Mouse (Mus musculus) midbrain, embryonic 13.5 days (tissue): Measurements from ENCODE around the gene Ep400. TPM values are rescaled to one million over a fixed set of nuclear protein-coding genes. Genes with fewer than 3 reads are reported as not detected.

Experiments used
- ATAC-seq: fragments of 200-750 bp; cut with Nextera tagmentation; 2 replicates; pipeline ENCODE4 v1.8.0; 2017; ENCODE audit warnings: mild to moderate bottlenecking, moderate TSS enrichment, moderate library complexity
- H3K27ac ChIP-seq: fragments of 300-500 bp; sonication (generic); 2 replicates; pipeline ENCODE4 v1.5.1; 2015; ENCODE audit warnings: inconsistent platforms, mild to moderate bottlenecking, moderate library complexity
- H3K27me3 ChIP-seq: fragments of 300-500 bp; sonication (generic); 2 replicates; pipeline ENCODE4 v1.6.1; 2015; ENCODE audit warnings: mild to moderate bottlenecking, inconsistent platforms
- H3K36me3 ChIP-seq: fragments of 300-500 bp; sonication (generic); 2 replicates; pipeline ENCODE4 v1.6.1; 2015; ENCODE audit warnings: mild to moderate bottlenecking, inconsistent platforms
- H3K4me1 ChIP-seq: fragments of 300-500 bp; sonication (generic); replicated peaks from 2 replicates; pipeline ENCODE4 v1.6.1; 2015; ENCODE audit warnings: inconsistent platforms
- H3K4me2 ChIP-seq: fragments of 300-500 bp; sonication (generic); replicated peaks from 2 replicates; pipeline ENCODE4 v1.6.1; 2015; ENCODE audit warnings: moderate library complexity, mild to moderate bottlenecking, inconsistent platforms
- H3K4me3 ChIP-seq: fragments of 300-500 bp; sonication (generic); replicated peaks from 2 replicates; pipeline ENCODE4 v1.5.1; 2015; ENCODE audit warnings: mild to moderate bottlenecking, inconsistent platforms
- H3K9ac ChIP-seq: fragments of 300-500 bp; sonication (generic); replicated peaks from 2 replicates; pipeline ENCODE4 v1.6.1; 2015; ENCODE audit warnings: mild to moderate bottlenecking, inconsistent platforms
- H3K9me3 ChIP-seq: fragments of 300-500 bp; sonication (generic); 2 replicates; pipeline ENCODE4 v1.6.1; 2016; ENCODE audit warnings: mild to moderate bottlenecking, inconsistent platforms
- WGBS: fragments of 180-500 bp; shearing (Covaris S2); methylation state at CpG from one replicate; pipeline ENCODE4 v1.1.7; 2015; 5-methylcytosine and 5-hydroxymethylcytosine counted together
- polyA plus RNA-seq: library from polyadenylated mRNA; unstranded; fragments of >200 nt; fragmentation: Nextera tagmentation; extraction: Ambion mirVana; gene quantifications from 2 replicates; pipeline ENCODE4 v1.2.1, GENCODE M21; 2015

Gene Ep400
- polyA plus RNA-seq, 1 experiment from 2014 or later = 58.7 TPM

GRCm38 (mm10) chr5:110797696-110798095 is 27.2 kb upstream of the Ep400 start:
- Histone ChIP-seq H3K4me3 (no peak overlapping the region), H3K36me3 (peaks cover 97% of the 10 kb centered on the region), H3K27me3 (no peaks in the 10 kb centered on the region), H3K9ac (no peak overlapping the region), H3K27ac (no peak overlapping the region), H3K4me2 (no peak overlapping the region), H3K4me1 (peaks cover 8% of the 10 kb centered on the region; the same call in 1 of the 2 replicates), H3K9me3 (no peaks in the 10 kb centered on the region)
- ATAC-seq = no peak
- WGBS = 78% methylated on average over 4 of the region's 4 CpGs

- Histone ChIP-seq H3K4me3 (no peak overlapping the region), H3K36me3 (peaks cover 99% of the 10 kb centered on the region), H3K4me1 (no peaks in the 10 kb centered on the region), H3K27ac (no peak overlapping the region), H3K27me3 (no peaks in the 10 kb centered on the region), H3K4me2 (no peak overlapping the region), H3K9me3 (no peaks in the 10 kb centered on the region), H3K9ac (no peak overlapping the region)
- ATAC-seq = no peak
- WGBS = 94% methylated on average over 7 of the region's 7 CpGs
Observed at GRCm38 (mm10) chr5:110794363-110794762, 23.8 kb upstream of the Ep400 start.

DNA sequence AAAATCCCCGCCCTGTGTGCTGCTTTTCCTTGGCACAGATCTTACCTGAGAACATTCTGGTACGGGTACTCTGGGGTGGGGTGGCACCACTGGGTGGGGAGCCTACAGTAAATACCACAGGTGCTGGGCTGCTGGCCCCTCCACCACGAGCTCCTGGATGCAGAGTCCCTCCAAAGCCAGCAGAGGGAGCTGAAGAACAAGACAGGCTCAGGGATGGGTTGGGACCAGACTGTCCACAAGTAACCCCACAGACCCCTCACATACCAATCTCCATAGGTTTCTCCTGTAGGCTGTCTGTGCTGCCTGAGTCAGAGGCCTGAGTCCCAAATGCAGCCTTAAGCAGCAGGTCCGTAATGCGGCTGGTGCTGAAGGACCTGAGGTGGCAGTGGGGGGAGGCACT is 18.2 kb upstream of the Ep400 start:
- H3K9ac ChIP-seq = no peak overlapping the region
- no peaks in the 10 kb centered on the region for H3K9me3 ChIP-seq
- H3K4me1 ChIP-seq = no peaks in the 10 kb centered on the region
- ATAC-seq = peak; percentile 63; the same call in 1 of the 2 replicates
- H3K27me3 ChIP-seq = no peaks in the 10 kb centered on the region
- H3K36me3 ChIP-seq = peaks cover 93% of the 10 kb centered on the region
- 69% methylated on average over 5 of the region's 5 CpGs for WGBS
- no peak overlapping the region for H3K4me3 ChIP-seq
- no peak overlapping the region for H3K4me2 ChIP-seq
- no peak overlapping the region for H3K27ac ChIP-seq

DNA sequence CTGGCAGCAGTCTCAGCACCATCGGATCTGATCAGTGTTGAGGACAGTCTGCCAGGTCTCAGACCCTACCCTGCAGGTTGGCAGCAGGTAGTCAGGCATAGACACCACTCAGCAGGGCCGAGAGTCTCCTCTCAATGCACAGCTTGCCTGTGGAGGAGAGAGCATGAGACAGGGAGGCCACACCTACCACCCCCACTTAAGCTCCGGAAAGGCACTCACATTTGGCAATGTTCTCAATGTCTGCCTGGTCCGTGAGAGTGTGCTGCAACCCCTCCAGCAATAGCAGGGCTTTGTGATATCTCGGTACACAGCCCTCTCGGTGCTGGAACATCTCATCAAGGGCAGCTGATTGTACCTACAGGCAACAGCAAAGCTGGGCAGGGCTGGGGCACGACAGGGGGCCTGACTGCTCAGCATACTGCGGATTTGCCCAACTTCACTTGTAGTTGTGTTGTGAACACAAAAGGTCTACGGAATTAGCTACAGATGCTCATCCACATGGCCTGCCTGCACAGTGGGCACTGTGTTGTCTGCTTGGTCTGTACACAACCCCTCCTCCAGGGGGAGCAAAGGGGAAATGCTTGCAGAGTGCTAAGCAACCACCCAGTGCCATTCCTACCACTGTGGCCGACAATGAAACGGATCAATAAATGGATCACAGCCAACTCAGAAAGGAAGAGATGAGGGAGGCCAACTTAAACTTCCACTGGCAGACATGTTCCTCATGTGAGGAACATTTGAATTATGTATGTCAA is 15.7 kb upstream of the Ep400 start:
- Histone ChIP-seq H3K4me1 (peaks cover under 1% of the 10 kb centered on the region), H3K27me3 (0 out of 2 replicates have a peak, but pooled peaks cover 3% of the 10 kb centered on the region), H3K9me3 (no peaks in the 10 kb centered on the region), H3K4me2 (no peak overlapping the region), H3K27ac (no peak overlapping the region), H3K4me3 (no peak overlapping the region), H3K9ac (no peak overlapping the region), H3K36me3 (peaks cover 69% of the 10 kb centered on the region)
- 82% methylated on average over 11 of the region's 11 CpGs for WGBS
- no peak for ATAC-seq

DNA sequence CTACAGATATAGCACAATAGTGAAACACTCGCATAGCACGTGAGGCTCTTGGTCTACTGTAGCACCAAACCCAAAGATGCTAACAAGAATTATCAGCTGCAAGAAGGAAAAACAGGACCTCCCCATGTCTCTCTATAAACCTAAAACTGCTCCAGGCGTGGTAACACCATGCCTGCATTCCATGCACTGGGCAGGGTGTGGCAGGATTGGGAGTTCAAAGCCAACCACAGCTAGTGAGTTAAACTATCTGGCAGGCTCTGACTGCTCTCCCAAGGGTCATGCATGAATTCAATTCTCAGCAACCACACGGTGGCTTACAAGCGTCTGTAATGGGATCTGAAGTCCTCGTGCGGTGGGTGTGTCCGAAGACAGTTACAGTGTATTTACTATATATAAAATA is 12.6 kb upstream of the Ep400 start:
- Histone ChIP-seq H3K4me1 (peaks cover 21% of the 10 kb centered on the region), H3K9me3 (no peaks in the 10 kb centered on the region), H3K27ac (no peak overlapping the region), H3K4me2 (no peak overlapping the region), H3K9ac (no peak overlapping the region), H3K4me3 (no peak overlapping the region), H3K27me3 (0 out of 2 replicates have a peak, but pooled peaks cover 3% of the 10 kb centered on the region), H3K36me3 (peaks cover 38% of the 10 kb centered on the region)
- ATAC-seq = no peak
- WGBS = 77% methylated on average over 8 of the region's 8 CpGs

DNA sequence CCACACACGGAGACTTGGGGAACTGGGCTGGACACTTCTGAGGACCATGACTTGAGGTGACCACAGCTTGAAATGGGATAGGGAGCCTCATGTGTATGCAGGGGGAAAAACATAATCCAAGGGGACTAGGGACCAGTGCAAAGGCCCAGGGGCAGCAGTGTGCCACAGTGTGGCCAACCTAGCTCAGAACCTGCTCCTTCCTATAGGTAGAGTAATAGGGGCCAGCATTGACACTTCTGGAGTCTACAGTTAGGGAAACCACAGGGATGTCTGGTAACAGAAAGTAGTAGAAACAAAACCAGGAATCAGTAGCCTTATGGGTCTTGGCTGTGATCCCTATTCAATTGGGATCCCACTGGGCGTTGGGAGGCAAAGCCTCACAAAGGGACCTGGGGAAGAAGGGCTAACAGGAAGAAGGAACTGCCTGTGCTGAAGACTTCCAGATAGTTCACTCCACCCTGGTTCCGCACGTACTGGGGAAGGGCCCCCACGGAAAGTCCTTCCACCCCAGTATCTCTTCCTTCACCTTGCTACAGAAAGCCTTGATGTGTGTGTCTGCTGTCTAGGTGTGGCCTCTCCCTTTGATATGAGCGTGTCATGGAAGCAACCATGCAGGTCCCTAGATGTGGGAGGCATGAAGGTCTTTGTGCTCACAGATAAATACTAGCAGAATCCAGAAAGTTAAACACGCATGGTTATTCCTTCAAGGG is 11.2 kb upstream of the Ep400 start:
- Histone ChIP-seq H3K36me3 (peaks cover 34% of the 10 kb centered on the region), H3K27ac (no peak overlapping the region), H3K9ac (no peak overlapping the region), H3K27me3 (0 out of 2 replicates have a peak, but pooled peaks cover 3% of the 10 kb centered on the region), H3K4me1 (peaks cover 21% of the 10 kb centered on the region), H3K9me3 (no peaks in the 10 kb centered on the region), H3K4me2 (no peak overlapping the region), H3K4me3 (no peak overlapping the region)
- ATAC-seq = no peak
- 91% methylated on average over 7 of the region's 7 CpGs for WGBS

DNA sequence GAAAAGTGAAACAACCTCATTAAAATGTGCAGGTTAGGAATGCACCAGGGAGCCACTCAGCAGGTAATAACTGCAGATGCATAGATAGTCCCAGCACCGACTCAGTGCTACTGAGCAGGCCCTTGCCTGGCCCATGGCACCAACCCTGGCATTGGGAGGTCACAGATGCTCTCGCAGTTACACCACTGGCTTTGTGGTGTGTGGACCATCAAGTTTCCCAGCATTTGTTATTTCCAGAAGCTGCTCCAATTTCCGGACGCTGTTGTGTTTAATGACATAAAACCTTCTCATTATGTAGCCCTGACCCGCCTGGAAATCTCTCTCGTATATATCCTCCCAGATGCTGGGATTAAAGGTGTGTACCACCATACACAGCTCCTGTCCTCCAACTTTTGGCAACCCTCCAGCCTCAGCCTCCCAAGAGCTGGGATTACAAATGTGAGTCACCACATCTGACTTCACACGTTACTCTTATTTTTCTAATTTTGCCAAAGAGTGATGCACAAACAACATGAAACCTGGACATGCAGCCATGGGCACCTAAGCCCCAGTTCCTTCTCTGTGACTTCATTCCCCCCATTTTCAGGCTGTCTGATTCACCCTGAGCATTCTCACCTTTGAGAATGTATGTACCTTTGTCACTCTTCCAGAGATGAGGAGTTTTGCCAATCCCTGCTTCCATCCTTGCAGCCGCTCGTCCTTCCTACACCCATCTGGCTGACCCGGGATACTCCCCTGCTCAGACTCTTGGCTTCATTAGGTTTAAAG is 10.4 kb upstream of the Ep400 start:
- H3K4me3 ChIP-seq = peak overlapping the region; percentile 83
- peak overlapping the region; percentile 97 for H3K4me2 ChIP-seq
- 61% methylated on average over 10 of the region's 10 CpGs for WGBS
- H3K36me3 ChIP-seq = peaks cover 34% of the 10 kb centered on the region
- H3K27ac ChIP-seq = no peak overlapping the region
- H3K9ac ChIP-seq = peak overlapping the region; percentile 86
- H3K9me3 ChIP-seq = no peaks in the 10 kb centered on the region
- H3K27me3 ChIP-seq = 0 out of 2 replicates have a peak, but pooled peaks cover 3% of the 10 kb centered on the region
- ATAC-seq = peak; percentile 83
- peaks cover 21% of the 10 kb centered on the region for H3K4me1 ChIP-seq

DNA sequence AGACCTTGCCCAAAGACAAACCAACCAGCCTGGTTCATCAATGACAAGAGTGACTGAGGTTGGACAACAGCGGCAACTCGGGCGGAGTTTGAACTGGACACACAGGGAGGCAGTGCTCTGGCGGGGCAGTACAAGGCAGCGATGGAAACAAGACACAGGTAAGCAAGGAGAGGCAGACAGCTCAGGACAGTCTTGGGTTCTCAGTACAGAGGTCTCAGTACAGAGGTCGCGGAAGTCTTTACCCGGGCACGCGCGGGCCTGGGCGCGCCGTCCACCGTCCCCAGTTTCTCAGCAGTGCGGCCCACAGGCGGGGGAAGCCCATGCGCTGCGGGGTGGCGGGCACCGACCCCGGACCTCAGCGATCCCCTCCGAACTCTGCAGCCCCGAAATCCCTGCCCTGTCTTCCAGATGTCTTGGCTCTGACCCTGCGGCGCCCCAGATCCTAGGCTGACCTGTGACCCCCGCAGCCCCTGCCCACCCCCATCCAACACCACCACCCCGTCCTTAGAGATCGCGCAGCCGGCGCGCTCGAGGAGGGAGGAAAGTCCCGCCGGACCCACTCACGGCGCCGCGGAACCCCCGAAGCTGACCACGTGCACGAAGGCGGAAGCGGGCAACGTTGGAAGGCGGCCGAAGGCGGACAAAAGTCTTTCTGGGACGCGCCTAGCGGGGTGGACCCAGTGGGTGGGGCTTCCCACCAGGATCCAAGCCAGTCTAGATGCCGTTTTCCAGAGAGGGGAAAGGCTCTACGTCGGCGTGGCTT is 9.7 kb upstream of the Ep400 start, which contains the start of gene Pus1:
Gene Pus1, minus strand, starts transcription at position 662 of the 763 bp plus-strand sequence.
- H3K36me3 ChIP-seq = peaks cover 35% of the 10 kb centered on the region
- no peaks in the 10 kb centered on the region for H3K9me3 ChIP-seq
- whole genome bisulfite sequencing = under 1% methylated on average over 53 of the region's 57 CpGs
- H3K4me2 ChIP-seq = peak within 1 kb of the TSS; percentile 97
- H3K9ac ChIP-seq = peak within 1 kb of the TSS; percentile 86
- peak; percentile 90 for ATAC-seq
- H3K4me3 ChIP-seq = peak within 1 kb of the TSS; percentile 83
- peaks cover 21% of the 10 kb centered on the region for H3K4me1 ChIP-seq
- no peak within 1 kb of the TSS for H3K27ac ChIP-seq
- H3K27me3 ChIP-seq = 0 out of 2 replicates have a peak, but pooled peaks cover 3% of the 10 kb centered on the region

DNA sequence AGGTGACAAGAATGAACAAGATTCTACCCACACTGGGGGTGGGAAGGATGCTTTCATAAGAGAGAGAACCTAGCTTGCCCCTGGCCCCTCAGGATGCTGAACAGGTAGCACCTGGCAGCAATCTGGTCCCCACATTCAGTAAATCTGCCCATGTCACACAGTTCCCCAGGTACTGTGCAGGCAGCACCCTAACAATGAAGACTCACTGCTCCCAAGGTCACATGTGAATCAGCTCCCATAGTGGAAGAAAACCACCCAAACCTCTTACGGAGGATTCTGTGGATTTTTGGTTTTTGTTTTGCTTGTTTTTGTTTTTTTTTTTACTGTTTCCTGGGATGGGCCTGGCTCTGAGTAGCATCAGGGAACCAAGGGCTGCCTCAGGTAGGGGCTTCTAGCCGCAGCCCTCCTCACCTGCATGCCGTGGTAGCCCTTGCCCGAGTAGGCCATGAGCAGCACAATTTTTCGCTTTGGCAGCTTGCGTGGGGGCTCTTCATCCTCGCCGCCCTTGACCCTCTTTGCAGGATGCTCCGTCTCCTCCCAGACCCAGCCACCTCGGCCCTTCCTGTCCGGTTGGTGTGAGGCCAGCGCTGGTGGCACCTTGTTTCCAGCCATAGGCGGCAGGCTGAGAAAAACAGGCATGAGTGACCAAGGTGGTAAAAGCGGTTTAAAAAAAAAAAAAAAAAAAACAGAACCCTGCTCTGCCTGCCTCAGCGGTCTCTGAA is 8.9 kb upstream of the Ep400 start:
- peak overlapping the region; percentile 83 for H3K4me3 ChIP-seq
- H3K9ac ChIP-seq = peak overlapping the region; percentile 86
- peaks cover 37% of the 10 kb centered on the region for H3K36me3 ChIP-seq
- H3K4me1 ChIP-seq = peaks cover 21% of the 10 kb centered on the region
- H3K4me2 ChIP-seq = peak overlapping the region; percentile 97
- 24% methylated on average over 15 of the region's 15 CpGs for WGBS
- H3K27me3 ChIP-seq = 0 out of 2 replicates have a peak, but pooled peaks cover 3% of the 10 kb centered on the region
- no peak for ATAC-seq
- H3K27ac ChIP-seq = no peak overlapping the region
- H3K9me3 ChIP-seq = no peaks in the 10 kb centered on the region

DNA sequence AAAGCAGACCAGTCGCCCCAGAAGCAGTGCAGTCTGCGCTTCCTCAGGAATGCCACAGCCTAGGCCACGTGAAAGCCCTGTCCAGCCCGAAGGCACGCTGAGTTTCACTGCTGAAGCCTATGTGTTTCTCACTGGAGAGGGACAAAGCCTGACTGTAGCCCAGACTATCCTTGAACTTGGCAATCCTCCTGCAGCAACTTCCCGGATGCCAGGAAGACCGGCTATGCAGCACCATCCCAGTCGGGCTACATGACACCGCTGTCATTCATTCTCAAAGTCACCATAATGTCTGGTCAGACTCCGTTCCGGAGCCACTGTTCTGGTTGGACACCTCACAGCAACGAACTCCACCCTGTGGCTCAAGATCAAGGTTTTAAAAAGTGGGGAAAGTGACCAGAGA is 7.7 kb upstream of the Ep400 start:
- peaks cover 21% of the 10 kb centered on the region for H3K4me1 ChIP-seq
- no peak overlapping the region for H3K9ac ChIP-seq
- H3K27ac ChIP-seq = no peak overlapping the region
- 0 out of 2 replicates have a peak, but pooled peaks cover 3% of the 10 kb centered on the region for H3K27me3 ChIP-seq
- no peak overlapping the region for H3K4me2 ChIP-seq
- ATAC-seq = no peak
- no peak overlapping the region for H3K4me3 ChIP-seq
- H3K36me3 ChIP-seq = peaks cover 41% of the 10 kb centered on the region
- 91% methylated on average over 12 of the region's 12 CpGs for WGBS
- H3K9me3 ChIP-seq = no peaks in the 10 kb centered on the region

DNA sequence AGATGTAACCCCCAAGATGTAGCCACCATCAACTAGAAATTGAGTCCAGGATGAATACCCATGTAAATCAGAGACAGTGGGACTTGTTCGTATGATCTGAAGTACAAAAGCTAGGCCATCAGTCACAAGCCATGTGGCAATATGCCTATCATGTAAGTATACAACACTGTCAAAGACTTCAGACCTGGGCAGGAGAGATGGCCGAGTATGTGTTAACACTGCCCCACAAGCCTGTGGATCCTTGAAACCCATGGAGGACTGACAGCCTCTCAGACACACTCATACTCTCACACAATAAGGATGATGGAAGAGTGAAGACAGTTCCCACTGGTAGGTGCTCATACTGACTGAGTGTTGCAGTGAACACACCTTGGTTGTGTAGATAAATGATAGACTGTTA is 5.6 kb upstream of the Ep400 start:
- H3K4me2 ChIP-seq = no peak overlapping the region
- peaks cover 49% of the 10 kb centered on the region for H3K36me3 ChIP-seq
- H3K4me3 ChIP-seq = no peak overlapping the region
- no peaks in the 10 kb centered on the region for H3K9me3 ChIP-seq
- H3K27me3 ChIP-seq = no peaks in the 10 kb centered on the region
- peaks cover 23% of the 10 kb centered on the region for H3K4me1 ChIP-seq
- no peak for ATAC-seq
- 99% methylated on average over 2 of the region's 2 CpGs for WGBS
- no peak overlapping the region for H3K9ac ChIP-seq
- no peak overlapping the region for H3K27ac ChIP-seq
